Mouse (Mus musculus): ENCODE measurements at regions not wholly inside any gene's neighbourhood (a gene's known extent, or its start where the extent isn't known, plus 50 kb on each side); places are given as distances from the start of the nearest gene placed in this dataset.

DNA sequence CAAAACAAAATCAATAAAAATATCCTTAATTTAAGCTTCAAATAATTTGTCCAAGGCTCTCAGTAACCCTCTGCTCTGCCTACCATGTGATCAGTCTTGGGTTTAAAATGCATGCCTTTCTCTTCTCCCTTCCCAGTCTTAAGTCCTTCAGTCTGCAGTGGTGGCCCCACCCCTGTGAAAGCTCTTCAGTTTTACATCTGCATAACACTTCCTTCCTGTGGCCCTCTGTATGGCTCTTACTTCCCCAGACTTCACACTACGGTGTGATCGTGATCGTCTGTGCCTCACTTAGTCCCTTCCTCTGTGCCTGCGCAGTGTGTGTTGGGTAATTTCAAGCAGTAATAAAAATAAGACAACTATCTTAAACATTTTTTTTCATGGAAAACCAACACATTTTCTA, 80.0 kb upstream of the Commd3 start:
- 82% methylated on average over 4 of the region's 4 CpGs for WGBS
- no peaks in the 10 kb centered on the region for H3K9me3 ChIP-seq (ENCODE audit: low read length)
- ATAC-seq = no peak

DNA sequence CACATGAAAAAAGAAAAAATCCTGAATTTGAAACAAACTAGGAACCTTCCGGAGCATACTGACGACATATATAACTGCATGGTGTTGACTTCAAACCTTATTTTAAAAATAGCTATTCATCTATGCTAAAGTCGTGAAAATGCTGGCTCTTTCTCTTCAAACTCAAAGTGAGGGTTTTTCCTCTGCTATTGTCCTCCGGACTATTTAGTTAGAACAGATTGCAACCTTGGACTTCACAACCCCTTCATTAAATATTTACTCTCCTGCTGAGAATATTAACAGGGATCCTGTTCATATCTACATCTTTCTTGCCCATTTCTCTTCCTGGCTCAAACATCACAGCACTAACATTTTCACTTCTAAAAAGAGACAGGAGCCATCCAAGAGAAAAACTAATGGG, 84.0 kb upstream of the Commd3 start:
- 1% methylated on average over 4 of the region's 4 CpGs for WGBS
- H3K27ac ChIP-seq = no peak overlapping the region
- TF ChIP-seq CTCF (IDR thresholded peaks at IDR 0.05; ENCODE audit: low read depth) = no peak
- no peaks in the 10 kb centered on the region for H3K4me1 ChIP-seq (ENCODE audit: insufficient read depth, low read length)
- ATAC-seq (no peak), DNase-seq (ENCODE audit: low spot score) (no peak)
- H3K4me3 ChIP-seq (ENCODE audit: low read length) = peak overlapping the region; percentile 77
- no peaks in the 10 kb centered on the region for H3K36me3 ChIP-seq (ENCODE audit: insufficient read depth, low read length)
- no peaks in the 10 kb centered on the region for H3K9me3 ChIP-seq (ENCODE audit: low read length)
- H3K9ac ChIP-seq (replicated peaks; ENCODE audit: low read length) = peak overlapping the region; percentile 65; the same call in 1 of the 2 replicates
- H3K27me3 ChIP-seq (ENCODE audit: insufficient read depth, low read length) = no peaks in the 10 kb centered on the region
- H3K4me2 ChIP-seq (ENCODE audit: low read depth, low read length) = peak overlapping the region; percentile 67

More for the DNA sequence above, 80.0 kb upstream of the Commd3 start:
- Histone ChIP-seq H3K36me3 (ENCODE audit: insufficient read depth, low read length) (no peaks in the 10 kb centered on the region), H3K4me1 (ENCODE audit: insufficient read depth, low read length) (no peaks in the 10 kb centered on the region), H3K4me3 (ENCODE audit: low read length) (no peak overlapping the region), H3K4me2 (ENCODE audit: low read depth, low read length) (no peak overlapping the region), H3K27ac (no peak overlapping the region), H3K27me3 (ENCODE audit: insufficient read depth, low read length) (no peaks in the 10 kb centered on the region), H3K9ac (replicated peaks; ENCODE audit: low read length) (no peak overlapping the region)
- no peak for TF ChIP-seq CTCF (IDR thresholded peaks at IDR 0.05; ENCODE audit: low read depth)
- no peak for DNase-seq (ENCODE audit: low spot score)

DNA sequence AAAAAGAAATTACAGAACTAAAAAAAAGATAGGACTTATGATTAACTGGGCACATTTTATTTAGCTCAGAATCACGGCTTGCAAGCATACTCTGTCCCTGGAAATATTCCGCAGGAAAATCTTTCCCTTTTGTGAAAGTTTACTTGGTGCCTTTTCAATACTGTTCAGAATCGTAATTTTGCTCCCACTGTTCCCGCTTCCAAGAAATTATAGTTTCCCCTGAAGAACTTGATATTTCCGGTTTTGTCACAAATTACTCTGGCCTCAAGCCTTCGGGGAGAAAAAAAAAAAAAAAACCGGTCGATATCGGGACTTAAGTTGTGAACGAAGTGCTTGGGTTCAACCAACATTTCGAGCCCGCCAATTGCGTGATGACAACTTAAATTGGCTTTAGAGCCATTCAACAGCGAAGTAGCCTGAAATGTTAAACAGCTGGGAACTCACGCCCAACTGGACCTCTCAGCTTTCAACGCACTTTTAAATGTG, 84.4 kb upstream of the Commd3 start:
- no peaks in the 10 kb centered on the region for H3K27me3 ChIP-seq (ENCODE audit: insufficient read depth, low read length)
- peak overlapping the region; percentile 77 for H3K4me3 ChIP-seq (ENCODE audit: low read length)
- ATAC-seq (0 out of 2 replicates have a peak, but pooled peaks have one; percentile 37), DNase-seq (ENCODE audit: low spot score) (peak; percentile 54)
- peak overlapping the region; percentile 65 for H3K9ac ChIP-seq (replicated peaks; ENCODE audit: low read length)
- H3K4me2 ChIP-seq (ENCODE audit: low read depth, low read length) = peak overlapping the region; percentile 67
- H3K27ac ChIP-seq = peak overlapping the region; percentile 73
- no peaks in the 10 kb centered on the region for H3K9me3 ChIP-seq (ENCODE audit: low read length)
- no peaks in the 10 kb centered on the region for H3K36me3 ChIP-seq (ENCODE audit: insufficient read depth, low read length)
- WGBS = under 1% methylated on average over 16 of the region's 16 CpGs
- TF ChIP-seq CTCF (IDR thresholded peaks at IDR 0.05; ENCODE audit: low read depth) = no peak
- no peaks in the 10 kb centered on the region for H3K4me1 ChIP-seq (ENCODE audit: insufficient read depth, low read length)

DNA sequence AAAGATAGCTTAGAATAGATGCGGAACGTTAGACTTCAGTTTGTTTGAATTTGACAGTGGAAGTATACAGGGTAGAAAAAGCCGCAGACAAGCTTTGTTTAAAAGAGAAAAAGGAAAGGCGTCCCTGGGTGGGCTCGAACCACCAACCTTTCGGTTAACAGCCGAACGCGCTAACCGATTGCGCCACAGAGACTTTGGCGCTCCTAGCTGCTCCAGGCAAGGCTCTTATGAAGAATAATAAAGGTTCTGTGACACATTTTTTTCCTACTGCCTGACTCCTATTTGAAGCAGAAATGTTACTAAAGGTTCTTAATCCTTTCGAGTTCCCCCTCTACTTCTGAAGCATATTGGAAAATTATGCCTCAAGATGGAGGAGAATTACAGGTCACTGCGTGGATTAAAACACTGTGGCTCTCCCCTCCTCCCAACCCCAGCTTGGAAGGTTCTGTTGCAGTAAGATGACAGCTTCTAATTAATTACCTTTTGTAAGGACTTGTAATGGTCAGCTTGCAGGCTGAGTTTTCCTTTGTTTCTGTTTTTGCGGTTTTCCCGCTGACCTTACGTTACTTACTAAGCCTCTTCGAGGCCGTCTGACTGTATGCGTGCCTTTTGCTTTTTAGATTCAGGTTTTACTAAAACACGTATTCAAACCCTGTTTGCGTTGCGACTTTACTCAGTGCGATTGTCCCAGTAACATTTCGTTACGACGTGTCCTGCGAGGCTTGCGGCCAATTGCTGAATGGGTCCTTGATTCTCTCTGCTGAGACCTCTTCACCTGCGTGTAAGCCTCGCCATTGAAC, 85.1 kb upstream of the Commd3 start:
- Histone ChIP-seq H3K9me3 (ENCODE audit: low read length) (no peaks in the 10 kb centered on the region), H3K27ac (peak overlapping the region; percentile 73), H3K4me1 (ENCODE audit: insufficient read depth, low read length) (no peaks in the 10 kb centered on the region), H3K4me2 (ENCODE audit: low read depth, low read length) (peak overlapping the region; percentile 67), H3K9ac (replicated peaks; ENCODE audit: low read length) (peak overlapping the region; percentile 65), H3K27me3 (ENCODE audit: insufficient read depth, low read length) (no peaks in the 10 kb centered on the region), H3K4me3 (ENCODE audit: low read length) (peak overlapping the region; percentile 77), H3K36me3 (ENCODE audit: insufficient read depth, low read length) (no peaks in the 10 kb centered on the region)
- peak; percentile 88 for ATAC-seq
- peak; percentile 90 for DNase-seq (ENCODE audit: low spot score)
- no peak for TF ChIP-seq CTCF (IDR thresholded peaks at IDR 0.05; ENCODE audit: low read depth)
- WGBS = under 1% methylated on average over 31 of the region's 31 CpGs

DNA sequence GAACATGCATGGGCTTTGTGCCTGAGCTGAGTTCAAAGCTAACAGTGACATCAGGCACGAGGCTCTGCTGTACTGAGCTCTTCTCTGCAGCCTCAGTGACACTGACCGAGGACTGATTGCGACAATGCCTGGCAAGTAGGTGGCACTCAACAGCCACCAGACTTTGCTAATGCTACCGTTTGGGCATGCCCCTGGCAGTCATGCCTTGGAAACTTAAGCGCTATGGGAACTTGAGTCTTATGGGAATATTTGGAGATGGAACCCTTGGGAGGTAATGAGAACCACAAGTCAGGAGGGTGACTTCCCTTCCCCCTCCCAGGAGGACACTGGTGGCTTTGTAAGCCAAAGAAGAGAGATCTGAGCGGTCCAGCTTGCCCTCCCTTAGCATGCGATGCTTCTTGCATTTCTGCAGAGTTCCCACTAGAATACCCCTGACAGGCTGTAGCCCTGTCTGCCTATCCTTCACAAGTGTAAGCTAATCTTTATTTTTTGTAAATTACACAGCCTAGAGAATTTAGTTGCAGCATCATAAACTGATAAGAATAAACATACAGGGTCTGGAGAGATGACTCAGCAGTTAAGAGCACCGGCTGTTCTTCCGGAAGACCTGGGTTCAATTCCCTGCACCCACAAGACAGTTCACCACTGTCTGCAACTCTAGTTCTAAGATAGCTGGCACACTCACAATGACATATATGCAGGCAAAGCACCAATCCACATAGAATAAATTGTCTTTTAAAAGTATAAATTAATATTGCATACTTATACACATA, 86.4 kb upstream of the Commd3 start:
- Histone ChIP-seq H3K4me2 (ENCODE audit: low read depth, low read length) (0 out of 2 replicates have a peak overlapping the region, but pooled peaks have one; percentile 10), H3K4me3 (ENCODE audit: low read length) (0 out of 2 replicates have a peak overlapping the region, but pooled peaks have one; percentile 1), H3K27me3 (ENCODE audit: insufficient read depth, low read length) (no peaks in the 10 kb centered on the region), H3K4me1 (ENCODE audit: insufficient read depth, low read length) (no peaks in the 10 kb centered on the region), H3K36me3 (ENCODE audit: insufficient read depth, low read length) (no peaks in the 10 kb centered on the region), H3K27ac (no peak overlapping the region), H3K9me3 (ENCODE audit: low read length) (no peaks in the 10 kb centered on the region), H3K9ac (replicated peaks; ENCODE audit: low read length) (no peak overlapping the region)
- WGBS = 30% methylated on average over 9 of the region's 9 CpGs
- ATAC-seq (peak; percentile 31; the same call in 1 of the 2 replicates), DNase-seq (ENCODE audit: low spot score) (peak; percentile 45)
- peak; percentile 48 for TF ChIP-seq CTCF (IDR thresholded peaks at IDR 0.05; ENCODE audit: low read depth)

DNA sequence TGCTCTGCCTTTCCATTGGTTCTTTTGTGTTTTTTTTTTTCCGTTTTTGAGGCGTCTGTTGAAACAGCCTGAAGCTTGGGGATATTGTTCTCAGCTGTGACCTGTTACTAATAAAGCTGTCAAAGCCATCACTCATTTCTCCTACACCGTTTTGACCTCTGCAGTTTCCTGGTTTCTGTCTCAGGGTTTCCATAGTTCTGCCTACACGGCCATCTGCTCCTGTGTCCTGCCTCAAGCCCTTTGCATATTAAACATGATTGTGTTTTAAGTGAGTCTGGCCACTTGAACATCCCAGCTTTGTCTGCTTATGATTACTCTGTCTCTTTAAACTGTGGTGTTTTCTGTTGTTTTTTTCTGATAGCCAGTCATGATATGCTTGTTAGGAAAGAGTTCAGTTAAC, 114.1 kb upstream of the Commd3 start:
- TF ChIP-seq CTCF (IDR thresholded peaks at IDR 0.05; ENCODE audit: low read depth) = no peak
- H3K4me3 ChIP-seq (ENCODE audit: low read length) = no peak overlapping the region
- H3K36me3 ChIP-seq (ENCODE audit: insufficient read depth, low read length) = no peaks in the 10 kb centered on the region
- no peaks in the 10 kb centered on the region for H3K27me3 ChIP-seq (ENCODE audit: insufficient read depth, low read length)
- whole genome bisulfite sequencing = 30% methylated on average over 4 of the region's 4 CpGs
- no peak for DNase-seq (ENCODE audit: low spot score)
- no peak for ATAC-seq
- no peak overlapping the region for H3K4me2 ChIP-seq (ENCODE audit: low read depth, low read length)
- no peak overlapping the region for H3K27ac ChIP-seq
- H3K4me1 ChIP-seq (ENCODE audit: insufficient read depth, low read length) = no peaks in the 10 kb centered on the region
- no peak overlapping the region for H3K9ac ChIP-seq (replicated peaks; ENCODE audit: low read length)
- H3K9me3 ChIP-seq (ENCODE audit: low read length) = no peaks in the 10 kb centered on the region
